Mouse (Mus musculus) bone marrow, adult 2 months (tissue): ENCODE measurements around the gene A530064D06Rik.

Experiments
- CTCF ChIP-seq: fragments of 200-500 bp; IDR thresholded peaks from 2 replicates; pipeline ENCODE4 v1.5.1; 2011; ENCODE audit warnings: low read length, control low read depth; ENCODE audit not compliant: control insufficient read depth, insufficient read depth
- POLR2A ChIP-seq: fragments of 200-500 bp; IDR thresholded peaks from 2 replicates; pipeline ENCODE4 v1.6.1; 2011; ENCODE audit warnings: low read depth, mild to moderate bottlenecking, control low read depth, low read length, borderline replicate concordance; ENCODE audit not compliant: control insufficient read depth

DNA sequence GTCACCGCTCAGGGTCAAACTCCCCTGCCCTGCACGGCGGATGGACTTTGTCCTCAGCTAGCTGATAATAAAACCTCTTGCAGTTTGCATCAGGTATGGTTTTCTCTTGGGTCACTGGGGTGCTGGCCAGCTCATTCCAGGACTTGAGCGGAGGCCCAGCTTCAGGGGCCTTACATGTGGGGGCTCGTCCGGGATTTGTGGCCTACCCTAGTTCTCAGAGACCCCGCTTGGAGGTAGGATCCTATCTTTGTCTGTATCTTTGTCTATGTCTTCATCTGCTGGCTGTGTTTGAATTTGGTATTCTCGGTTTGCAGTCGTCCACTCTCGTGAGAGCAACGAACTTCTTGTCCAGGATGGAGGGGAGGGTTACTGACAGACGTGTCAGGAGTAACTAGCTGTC is 36.0 kb upstream of the A530064D06Rik start:
- TF ChIP-seq CTCF (no peak), POLR2A (no peak)
